Mouse (Mus musculus) neural tube, embryonic 13.5 days (tissue): Measurements from ENCODE around the gene Sox12. TPM values are rescaled to one million over a fixed set of nuclear protein-coding genes. Genes with fewer than 3 reads are reported as not detected.
A peak's percentile ranks its signal among the peaks of the same experiment; 100 is the strongest.
"Not testable (repeated sequence)": the region's sequence is repeated elsewhere in the genome, so short reads cannot be mapped to it uniquely, and the experiment has no call there.

Experiments
- ATAC-seq: fragments of 200-750 bp; cut with Nextera tagmentation; 2 replicates; pipeline ENCODE4 v1.8.0; 2017; ENCODE audit warnings: low read depth, mild to moderate bottlenecking, moderate TSS enrichment, moderate library complexity
- H3K27ac ChIP-seq: fragments of 300-500 bp; sonication (generic); replicated peaks from 2 replicates; pipeline ENCODE4 v1.5.1; 2015; ENCODE audit warnings: moderate library complexity, mild to moderate bottlenecking, inconsistent platforms
- H3K27me3 ChIP-seq: fragments of 300-500 bp; sonication (generic); 2 replicates; pipeline ENCODE4 v1.6.1; 2015; ENCODE audit warnings: mild to moderate bottlenecking, inconsistent platforms
- H3K36me3 ChIP-seq: fragments of 300-500 bp; sonication (generic); 2 replicates; pipeline ENCODE4 v1.6.1; 2015; ENCODE audit warnings: mild to moderate bottlenecking, inconsistent platforms
- H3K4me1 ChIP-seq: fragments of 300-500 bp; sonication (generic); replicated peaks from 2 replicates; pipeline ENCODE4 v1.6.1; 2015; ENCODE audit warnings: inconsistent platforms
- H3K4me2 ChIP-seq: fragments of 300-500 bp; sonication (generic); 2 replicates; pipeline ENCODE4 v1.6.1; 2015; ENCODE audit warnings: inconsistent platforms, mild to moderate bottlenecking, moderate library complexity
- H3K4me3 ChIP-seq: fragments of 300-500 bp; sonication (generic); 2 replicates; pipeline ENCODE4 v1.5.1; 2015; ENCODE audit warnings: mild to moderate bottlenecking, inconsistent platforms
- H3K9ac ChIP-seq: fragments of 300-500 bp; sonication (generic); 2 replicates; pipeline ENCODE4 v1.6.1; 2015; ENCODE audit warnings: moderate library complexity, mild to moderate bottlenecking, inconsistent platforms
- H3K9me3 ChIP-seq: fragments of 300-500 bp; sonication (generic); 2 replicates; pipeline ENCODE4 v1.6.1; 2016; ENCODE audit warnings: inconsistent platforms
- WGBS: fragments of 180-500 bp; shearing (Covaris S2); methylation state at CpG from one replicate; pipeline ENCODE4 v1.1.7; 2015; 5-methylcytosine and 5-hydroxymethylcytosine counted together
- polyA plus RNA-seq: library from polyadenylated mRNA; unstranded; fragments of >200 nt; fragmentation: Nextera tagmentation; extraction: Ambion mirVana; gene quantifications from 2 replicates; pipeline ENCODE4 v1.2.1, GENCODE M21; 2015

Sox12 gene
- polyA plus RNA-seq, 1 experiment from 2014 or later, result 14.9 TPM

DNA sequence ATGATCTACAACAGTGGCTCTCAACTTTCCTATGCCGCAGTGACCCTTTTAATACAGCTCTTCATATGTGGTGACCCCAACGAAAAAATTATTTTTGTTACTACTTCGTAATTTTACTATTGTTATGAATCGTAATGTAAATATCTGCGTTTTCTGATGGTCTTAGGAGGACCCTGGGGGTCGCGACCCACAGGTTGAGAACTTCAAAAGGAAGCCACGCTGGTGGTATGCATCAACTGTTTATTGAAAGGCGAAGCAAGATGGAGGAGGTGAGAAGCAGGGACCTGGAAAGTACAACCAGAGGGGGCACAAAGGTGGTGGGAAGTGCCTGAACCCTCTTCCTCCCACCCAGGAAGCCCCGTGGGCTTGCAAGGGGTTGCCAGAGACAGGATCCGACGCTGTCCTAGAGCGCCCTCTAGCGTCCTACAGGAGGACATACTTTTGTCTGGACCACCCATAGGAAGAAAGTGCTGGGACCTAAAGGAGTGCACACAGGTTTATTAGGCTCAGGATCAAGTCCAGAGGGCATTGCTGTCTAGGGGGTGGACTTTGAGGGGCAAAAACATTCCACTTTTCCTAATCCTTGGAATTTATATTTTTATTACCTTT lies 29.2 kb downstream of the Sox12 start:
- Histone ChIP-seq H3K4me3 (no peak overlapping the region), H3K4me2 (no peak overlapping the region; the same call in 1 of the 2 replicates), H3K27me3 (no peaks in the 10 kb centered on the region), H3K9me3 (no peaks in the 10 kb centered on the region), H3K9ac (no peak overlapping the region), H3K36me3 (no peaks in the 10 kb centered on the region), H3K4me1 (peaks cover 3% of the 10 kb centered on the region; the same call in 1 of the 2 replicates), H3K27ac (no peak overlapping the region)
- peak; percentile 29; the same call in 1 of the 2 replicates for ATAC-seq
- WGBS, result 33% methylated on average over 14 of the region's 14 CpGs

DNA sequence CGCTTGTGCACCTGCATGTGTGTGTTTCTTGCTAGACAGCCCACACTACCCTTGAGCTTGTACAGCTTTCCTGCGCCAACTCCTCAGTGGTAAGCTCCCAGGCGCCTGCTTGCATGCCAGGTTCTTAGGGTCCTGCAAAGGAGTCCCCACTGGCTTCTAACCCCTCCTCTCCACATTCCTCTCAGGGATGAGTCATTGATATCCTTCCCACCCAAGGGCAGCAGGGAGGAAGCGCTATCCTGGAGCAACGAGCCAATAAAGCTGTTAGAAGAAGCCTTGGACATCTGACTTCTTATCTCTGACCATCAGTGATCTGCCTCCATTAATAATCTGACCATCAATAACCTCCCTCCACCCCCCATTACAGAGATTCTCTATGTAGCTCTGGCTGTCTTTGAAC lies 29.9 kb downstream of the Sox12 start:
- no peaks in the 10 kb centered on the region for H3K9me3 ChIP-seq
- H3K27me3 ChIP-seq, result no peaks in the 10 kb centered on the region
- H3K27ac ChIP-seq, result no peak overlapping the region
- 82% methylated on average over 5 of the region's 5 CpGs for whole genome bisulfite sequencing
- H3K36me3 ChIP-seq, result no peaks in the 10 kb centered on the region
- no peak overlapping the region for H3K4me3 ChIP-seq
- ATAC-seq, result no peak
- no peak overlapping the region for H3K9ac ChIP-seq
- peaks cover 5% of the 10 kb centered on the region; the same call in 1 of the 2 replicates for H3K4me1 ChIP-seq
- H3K4me2 ChIP-seq, result no peak overlapping the region

DNA sequence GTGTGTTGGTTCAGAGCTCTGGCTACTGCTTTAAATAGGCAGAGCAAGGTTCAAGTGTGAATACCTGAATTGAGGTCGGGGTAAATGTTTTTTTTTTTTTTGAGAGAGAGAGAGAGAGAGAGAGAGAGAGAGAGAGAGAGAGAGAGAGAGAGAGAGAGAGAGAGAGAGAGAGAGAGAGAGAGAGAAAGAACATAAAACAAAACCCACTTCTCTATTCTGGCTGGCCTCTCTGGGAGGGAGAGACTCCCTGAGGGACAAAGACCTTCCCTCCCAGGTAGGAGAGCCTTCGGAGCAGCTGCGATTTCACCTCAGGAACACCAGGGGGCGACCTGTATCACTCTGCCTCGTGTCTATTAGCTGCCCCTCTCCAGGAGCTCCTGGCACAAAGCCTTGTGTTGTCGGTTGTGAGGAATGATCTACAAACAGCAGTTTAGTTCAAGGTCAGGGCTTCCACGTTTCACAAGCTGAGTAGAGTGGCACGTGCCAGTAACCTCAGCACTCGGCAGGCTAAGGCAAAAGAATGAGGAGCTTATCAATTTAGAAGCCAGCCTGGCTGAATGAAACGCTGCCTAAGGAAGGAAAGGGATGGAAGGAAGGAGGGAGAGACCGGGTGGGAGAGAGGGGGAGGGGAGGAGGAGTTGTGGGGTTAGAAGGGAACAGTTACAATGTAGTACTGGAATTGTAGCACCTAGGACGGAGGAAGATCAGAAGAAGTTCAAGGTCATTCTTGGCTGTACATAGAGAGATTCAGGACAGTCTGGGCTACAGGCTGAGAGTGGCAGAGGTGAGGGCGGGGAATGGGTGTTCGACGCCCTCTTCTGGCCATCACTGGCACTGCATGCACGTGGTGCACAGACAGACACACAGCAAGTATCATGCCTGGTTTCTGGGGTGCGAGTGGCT lies 34.4 kb downstream of the Sox12 start:
- Histone ChIP-seq H3K4me2 (peak overlapping the region; percentile 44), H3K4me1 (0 out of 2 replicates have a peak, but pooled peaks cover 5% of the 10 kb centered on the region), H3K4me3 (peak overlapping the region; percentile 15; the same call in 1 of the 2 replicates), H3K36me3 (no peaks in the 10 kb centered on the region), H3K9me3 (no peaks in the 10 kb centered on the region), H3K27ac (peak overlapping the region; percentile 71), H3K9ac (no peak overlapping the region), H3K27me3 (no peaks in the 10 kb centered on the region)
- whole genome bisulfite sequencing, result 13% methylated on average over 17 of the region's 17 CpGs
- ATAC-seq, result peak; percentile 78

DNA sequence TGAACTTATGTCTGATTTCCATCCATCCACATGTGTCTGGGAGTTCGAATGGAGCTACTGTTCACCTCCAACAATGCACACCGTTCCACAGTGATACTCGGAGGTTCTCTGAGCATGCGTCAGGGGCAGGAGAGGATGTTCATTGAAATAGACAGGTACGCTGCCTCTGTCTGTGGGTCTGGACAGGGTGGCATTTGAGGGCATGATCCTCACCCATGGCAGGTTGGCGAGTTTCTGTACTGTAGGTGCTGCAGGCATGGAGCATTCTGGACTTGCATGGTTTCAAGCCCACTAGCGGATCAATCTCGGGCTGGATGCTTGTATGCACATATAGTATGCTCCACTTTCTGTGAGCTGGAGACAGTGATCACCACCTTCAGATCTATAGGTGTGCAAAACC lies 36.7 kb downstream of the Sox12 start:
- ATAC-seq, result no peak
- Histone ChIP-seq H3K27me3 (no peaks in the 10 kb centered on the region), H3K9me3 (no peaks in the 10 kb centered on the region), H3K27ac (no peak overlapping the region), H3K4me1 (0 out of 2 replicates have a peak, but pooled peaks cover 5% of the 10 kb centered on the region), H3K4me2 (no peak overlapping the region), H3K4me3 (no peak overlapping the region), H3K36me3 (no peaks in the 10 kb centered on the region), H3K9ac (no peak overlapping the region)
- WGBS, result 88% methylated on average over 8 of the region's 8 CpGs

DNA sequence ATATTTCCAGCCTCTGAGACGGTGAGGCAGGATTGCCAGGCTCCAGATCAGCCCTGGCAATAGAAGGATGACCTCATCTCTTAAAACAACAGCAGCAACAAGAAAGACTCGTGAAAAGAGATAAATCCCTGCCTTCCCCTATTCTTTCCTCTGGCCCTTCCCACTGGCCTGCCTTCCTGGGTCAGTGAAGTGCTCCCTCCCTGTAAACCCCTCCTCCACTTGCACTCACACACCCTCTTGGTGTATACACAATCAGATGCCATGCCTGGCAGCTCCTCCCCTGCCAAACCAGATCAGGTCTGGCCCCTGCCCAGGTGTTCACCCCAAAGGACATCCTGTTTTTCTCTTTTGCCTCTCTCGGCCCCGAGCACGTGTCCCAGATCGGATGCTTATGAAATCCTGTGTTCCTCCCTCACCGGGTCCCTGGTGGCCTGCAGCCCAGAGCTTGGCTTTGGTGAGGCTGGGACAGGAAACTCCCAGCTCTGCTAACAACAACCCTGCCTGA lies 37.5 kb downstream of the Sox12 start:
- Histone ChIP-seq H3K36me3 (no peaks in the 10 kb centered on the region), H3K4me3 (no peak overlapping the region), H3K4me1 (0 out of 2 replicates have a peak, but pooled peaks cover 5% of the 10 kb centered on the region), H3K27ac (no peak overlapping the region), H3K9me3 (no peaks in the 10 kb centered on the region), H3K27me3 (no peaks in the 10 kb centered on the region), H3K4me2 (no peak overlapping the region), H3K9ac (0 out of 2 replicates have a peak overlapping the region, but pooled peaks have one; percentile 8)
- no peak for ATAC-seq
- WGBS, result 59% methylated on average over 7 of the region's 7 CpGs

DNA sequence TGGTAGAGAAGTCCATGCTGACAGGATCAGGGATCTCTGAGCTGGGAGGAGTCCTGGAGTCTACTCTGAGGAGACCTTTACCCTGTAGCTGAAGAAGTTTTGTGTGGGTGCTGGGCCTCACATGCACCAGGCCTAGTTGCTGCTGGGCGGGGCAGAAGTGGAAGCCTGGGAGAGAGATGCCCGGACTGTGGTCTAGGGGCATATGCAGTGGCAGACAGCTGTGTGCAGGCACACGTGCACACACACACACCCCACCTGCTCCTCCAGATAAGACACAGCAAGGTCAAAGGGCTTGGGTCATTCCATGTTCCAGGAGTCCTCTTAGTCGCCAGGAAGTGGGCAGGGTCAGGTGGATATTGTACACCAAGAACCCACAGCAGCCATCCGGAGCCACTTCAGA lies 38.2 kb downstream of the Sox12 start:
- no peaks in the 10 kb centered on the region for H3K27me3 ChIP-seq
- 0 out of 2 replicates have a peak, but pooled peaks cover 5% of the 10 kb centered on the region for H3K4me1 ChIP-seq
- H3K9me3 ChIP-seq, result no peaks in the 10 kb centered on the region
- no peak overlapping the region for H3K27ac ChIP-seq
- 80% methylated on average over 5 of the region's 5 CpGs for WGBS
- no peaks in the 10 kb centered on the region for H3K36me3 ChIP-seq
- H3K4me3 ChIP-seq, result no peak overlapping the region
- ATAC-seq, result no peak
- H3K4me2 ChIP-seq, result no peak overlapping the region
- no peak overlapping the region for H3K9ac ChIP-seq

DNA sequence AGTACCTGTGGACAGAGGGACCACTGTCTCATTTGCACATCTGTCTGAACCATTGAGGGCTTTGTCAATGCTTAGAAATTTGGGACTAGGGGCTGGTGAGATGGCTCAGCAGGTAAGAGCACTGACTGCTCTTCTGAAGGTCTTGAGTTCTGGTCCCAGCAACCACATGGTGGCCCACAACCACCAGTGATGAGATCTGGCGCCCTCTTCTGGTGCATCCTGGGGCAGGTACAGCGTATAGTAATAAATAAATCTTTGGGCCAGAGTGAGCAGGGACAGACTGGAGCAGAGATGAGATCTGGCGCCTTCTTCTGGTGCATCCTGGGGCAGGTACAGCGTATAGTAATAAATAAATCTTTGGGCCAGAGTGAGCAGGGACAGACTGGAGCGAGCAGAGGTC lies 38.9 kb downstream of the Sox12 start:
- not testable (repeated sequence) for H3K4me3 ChIP-seq, H3K9me3 ChIP-seq, ATAC-seq, H3K9ac ChIP-seq, H3K4me2 ChIP-seq, H3K27me3 ChIP-seq, H3K36me3 ChIP-seq, H3K27ac ChIP-seq, H3K4me1 ChIP-seq
- 74% methylated on average over 5 of the region's 5 CpGs for WGBS

DNA sequence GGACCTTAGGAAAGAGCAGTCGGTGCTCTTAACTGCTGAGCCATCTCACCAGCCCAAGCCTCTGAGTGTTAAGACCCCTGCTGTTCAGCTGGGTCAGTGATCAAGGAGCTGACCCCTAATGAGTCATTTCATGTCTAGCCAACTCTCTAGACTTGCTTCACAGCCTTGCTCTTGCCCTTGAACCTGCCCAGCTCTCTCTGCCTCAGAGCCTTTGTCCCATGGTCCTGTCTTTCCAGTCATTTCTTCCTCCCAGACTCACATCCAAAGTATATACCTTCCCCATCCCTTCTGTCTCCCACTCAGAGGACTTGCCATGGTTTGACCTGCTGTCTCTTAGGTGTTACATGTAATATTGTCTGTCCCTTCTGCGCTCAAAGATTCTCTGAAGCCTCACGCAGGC lies 40.6 kb downstream of the Sox12 start:
- Histone ChIP-seq H3K36me3 (no peaks in the 10 kb centered on the region), H3K4me3 (no peak overlapping the region), H3K27me3 (no peaks in the 10 kb centered on the region), H3K9me3 (no peaks in the 10 kb centered on the region), H3K4me1 (no peaks in the 10 kb centered on the region), H3K27ac (no peak overlapping the region), H3K9ac (no peak overlapping the region), H3K4me2 (no peak overlapping the region)
- WGBS, result 88% methylated on average over 3 of the region's 3 CpGs
- ATAC-seq, result no peak

DNA sequence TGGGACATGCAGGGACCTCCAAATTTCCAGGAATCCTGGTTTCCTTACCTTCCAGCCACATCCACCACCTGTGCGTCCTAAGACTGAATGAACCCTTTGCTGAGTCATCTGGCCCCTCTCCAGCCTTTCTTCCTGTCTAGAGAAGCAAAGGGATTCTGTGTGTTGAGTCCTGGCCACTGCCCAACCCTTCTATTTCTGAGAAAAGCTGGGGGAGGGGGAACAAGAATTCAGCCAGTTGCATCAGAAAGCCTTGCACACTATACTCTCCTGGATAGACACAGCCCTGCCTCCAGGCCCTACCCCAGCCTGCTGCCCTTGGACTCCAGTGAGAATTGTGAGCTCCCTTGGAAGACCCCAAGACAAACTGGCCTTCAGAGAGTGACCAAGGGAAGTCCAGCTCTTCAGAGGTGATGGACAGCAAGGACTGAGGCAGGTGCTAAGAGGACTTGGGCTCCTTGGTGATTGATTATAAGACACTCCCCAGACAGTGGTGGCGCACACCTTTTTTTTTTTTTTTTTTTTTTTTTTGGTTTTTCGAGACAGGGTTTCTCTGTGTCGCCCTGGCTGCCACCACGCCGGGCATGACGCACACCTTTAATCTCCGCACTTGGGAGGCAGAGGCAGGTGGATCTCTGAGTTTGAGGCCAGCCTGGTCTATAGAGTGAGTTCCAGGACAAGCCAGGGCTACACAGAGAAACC lies 47.9 kb downstream of the Sox12 start:
- H3K4me3 ChIP-seq, result no peak overlapping the region
- no peak overlapping the region for H3K27ac ChIP-seq
- H3K4me1 ChIP-seq, result no peaks in the 10 kb centered on the region
- no peak overlapping the region for H3K9ac ChIP-seq
- peaks cover 8% of the 10 kb centered on the region for H3K27me3 ChIP-seq
- no peaks in the 10 kb centered on the region for H3K9me3 ChIP-seq
- 94% methylated on average over 8 of the region's 8 CpGs for WGBS
- no peak for ATAC-seq
- no peaks in the 10 kb centered on the region for H3K36me3 ChIP-seq
- H3K4me2 ChIP-seq, result no peak overlapping the region

DNA sequence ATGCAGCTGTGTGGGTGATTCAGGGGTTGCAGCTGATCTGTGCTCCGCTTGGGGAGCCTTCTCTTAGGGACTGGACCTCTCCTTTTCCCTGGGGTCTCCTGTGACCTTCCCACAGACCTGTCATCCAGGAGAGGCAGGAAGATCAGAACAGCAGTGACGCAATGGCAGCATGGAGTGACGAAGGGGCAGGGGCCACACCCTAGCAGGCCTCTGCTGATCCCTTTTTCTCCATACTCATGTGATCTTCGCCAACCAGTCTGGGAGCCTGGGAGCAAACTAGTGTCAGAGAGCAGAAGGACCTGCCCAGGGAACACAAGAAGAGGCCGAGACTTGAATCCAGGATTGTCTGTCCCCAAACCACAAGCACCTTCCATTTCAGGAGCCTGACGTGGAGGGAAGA lies 48.7 kb downstream of the Sox12 start:
- H3K27me3 ChIP-seq, result peaks cover 15% of the 10 kb centered on the region
- H3K9ac ChIP-seq, result no peak overlapping the region
- no peaks in the 10 kb centered on the region for H3K9me3 ChIP-seq
- no peak overlapping the region for H3K4me3 ChIP-seq
- peaks cover 5% of the 10 kb centered on the region for H3K4me1 ChIP-seq
- H3K27ac ChIP-seq, result no peak overlapping the region
- H3K4me2 ChIP-seq, result no peak overlapping the region
- H3K36me3 ChIP-seq, result no peaks in the 10 kb centered on the region
- 85% methylated on average over 6 of the region's 6 CpGs for WGBS
- no peak for ATAC-seq

DNA sequence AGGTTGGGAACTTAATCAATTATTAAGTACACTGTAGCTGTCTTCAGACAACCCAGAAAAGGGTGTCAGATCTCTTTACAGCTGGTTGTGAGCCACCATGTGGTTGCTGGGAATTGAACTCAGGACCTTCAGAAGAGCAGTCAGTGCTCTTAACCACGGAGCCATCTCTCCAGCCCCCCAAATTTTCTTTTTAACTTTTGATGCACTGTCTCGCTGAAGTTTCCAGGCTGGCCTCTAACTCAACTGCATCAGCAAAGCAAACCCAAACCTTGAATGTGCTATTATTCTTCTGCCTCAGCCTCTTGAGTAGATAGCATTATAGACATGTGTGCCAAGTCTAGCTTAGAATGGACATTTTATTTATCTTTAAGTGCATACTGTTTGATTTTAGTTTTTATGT lies 50.1 kb downstream of the Sox12 start:
- Histone ChIP-seq H3K27ac (no peak overlapping the region), H3K4me2 (no peak overlapping the region), H3K9me3 (no peaks in the 10 kb centered on the region), H3K27me3 (peaks cover 15% of the 10 kb centered on the region), H3K4me1 (peaks cover 20% of the 10 kb centered on the region), H3K36me3 (no peaks in the 10 kb centered on the region), H3K4me3 (no peak overlapping the region), H3K9ac (no peak overlapping the region)
- no peak for ATAC-seq
- 76% methylated on average over 2 of the region's 2 CpGs for WGBS
